Mouse (Mus musculus): Measurements from ENCODE around the gene Ampd3.

GRCm38 (mm10) chr7:110770949-110771348 is 2.9 kb downstream of the Ampd3 start:
- TF ChIP-seq FLI1 (IDR thresholded peaks at IDR 0.05; ENCODE audit: low read length) (no peak), GATA1 (IDR thresholded peaks at IDR 0.05; ENCODE audit: borderline replicate concordance, low read length) (no peak)
